Mouse (Mus musculus) embryonic stem cell, embryonic (primary cell): Measurements from ENCODE around the gene Cmbl.

Experiments
- CTCF ChIA-PET, 4 experiments: fragments of 300-600 bp in 2 of 4; fragments of 350-600 bp in 2 of 4; sonication (Branson Sonifier 250); formaldehyde crosslinking; loops; one replicate each; lab custom pipeline; 2022; ENCODE audit warnings: inconsistent platforms in 2 of 4; lab: Charles Lee
- POLR2A ChIA-PET, 4 experiments: fragments of 300-600 bp in 2 of 4; fragments of 350-600 bp in 2 of 4; sonication (Branson Sonifier 250); formaldehyde crosslinking; loops; one replicate each; lab custom pipeline; 2022; ENCODE audit warnings: antibody characterized with exemption in 4 of 4, inconsistent platforms in 1 of 4; lab: Charles Lee

The Cmbl gene

DNA sequence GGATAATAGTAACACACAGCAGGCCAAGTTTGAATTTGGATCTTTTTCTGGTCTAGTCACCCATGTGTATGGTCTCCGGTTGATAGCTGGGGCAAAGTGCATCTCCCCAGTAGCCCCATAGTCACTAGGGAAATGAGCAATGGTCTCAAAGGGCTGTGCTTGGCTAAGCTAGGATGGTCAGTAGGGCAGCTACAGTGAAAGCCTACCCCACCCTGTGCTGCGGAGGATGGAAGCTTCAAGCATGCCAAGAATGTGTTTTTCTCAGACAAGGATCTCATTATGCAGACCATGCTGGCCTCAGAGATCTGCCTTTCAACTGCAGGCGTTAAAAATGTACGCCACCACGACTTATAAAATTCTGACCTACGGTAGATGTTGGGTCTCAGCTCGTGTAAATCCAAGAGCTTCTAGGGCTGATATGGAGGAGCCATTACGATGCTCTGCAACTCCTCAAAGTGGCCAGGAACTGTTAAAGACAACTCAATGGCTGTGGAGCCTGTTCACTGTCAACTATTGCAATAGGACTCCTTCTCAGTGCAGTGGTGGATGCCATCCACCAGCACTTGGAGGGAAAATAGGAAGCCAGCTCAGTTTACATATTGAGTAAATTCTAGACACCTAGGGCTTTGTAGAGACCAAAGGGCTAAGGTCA, 23.9 kb downstream of the Cmbl start:
- CTCF ChIA-PET, result interaction anchor here in 1 of 4 experiments (0.6 kb wide), 1 partner anchor 21 kb away, joined by 3 read pairs; no protein-coding TSS in a partner anchor

DNA sequence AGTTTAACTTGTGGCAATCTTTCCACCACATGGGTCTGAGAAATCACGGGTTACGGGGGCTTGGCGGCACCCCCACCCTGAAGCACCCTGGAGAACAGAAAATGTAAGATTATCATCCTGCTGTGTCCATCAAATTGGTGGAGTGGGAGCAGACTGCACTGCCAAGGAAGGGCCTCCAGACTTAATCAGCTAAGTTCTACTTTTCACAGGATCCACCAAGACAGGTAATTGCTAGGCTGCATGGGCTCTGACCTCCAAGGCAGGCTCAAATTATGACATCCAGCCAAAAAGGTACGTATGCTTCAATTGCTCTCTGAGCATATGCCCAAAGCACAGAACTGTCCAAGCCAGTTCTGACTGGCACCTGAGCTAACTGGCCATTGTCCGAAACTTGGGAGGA, 25.0 kb downstream of the Cmbl start:
- CTCF ChIA-PET, result interaction anchor here in 1 of 4 experiments (0.5 kb wide), 1 partner anchor 172 kb away, joined by 3 read pairs; no protein-coding TSS in a partner anchor
- POLR2A ChIA-PET, result interaction anchor here (0.7 to 7.9 kb wide), 20 partner anchors 11 to 258 kb away, joined by 3 to 138 read pairs (median 5); partner anchors contain the start of genes Cct5 (in 4 of the 4), Fam173b (in 4 of the 4), Cmbl (in 1 of the 4) and March6 (in 1 of the 4)

More for the DNA sequence above, 23.9 kb downstream of the Cmbl start:
- POLR2A ChIA-PET, result interaction anchor here (0.7 to 7.9 kb wide), 31 partner anchors 8 to 528 kb away, joined by 3 to 138 read pairs (median 4); partner anchors contain the start of genes Cct5 (in 4 of the 4), Fam173b (in 4 of the 4), Cmbl (in 1 of the 4) and March6 (in 1 of the 4)

DNA sequence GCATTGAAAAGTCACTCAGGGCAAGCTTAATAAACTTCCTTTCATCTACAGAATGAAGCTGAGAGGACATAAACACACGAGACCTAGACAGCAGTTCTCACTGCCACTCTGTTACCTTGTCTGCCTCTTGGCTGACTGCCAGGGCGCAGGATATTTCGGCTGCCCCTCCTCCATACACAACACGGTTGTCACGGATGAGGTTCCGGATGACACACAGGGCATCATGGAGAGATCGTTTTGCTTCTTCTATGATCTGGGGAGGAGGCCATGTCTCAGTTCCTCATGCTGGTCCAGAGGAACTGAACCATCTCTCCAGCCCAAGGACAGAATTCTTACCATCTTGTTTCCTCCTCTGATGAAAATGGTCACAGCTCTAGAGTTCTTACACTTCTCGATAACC, 27.3 kb downstream of the Cmbl start:
- ChIA-PET CTCF (interaction anchor here in 1 of 4 experiments (0.6 kb wide), 1 partner anchor 272 kb away, joined by 3 read pairs; no protein-coding TSS in a partner anchor), POLR2A (interaction anchor here in 3 of 4 experiments (1.0 to 7.9 kb wide), 6 partner anchors 9 to 124 kb away, joined by 3 to 138 read pairs (median 4); partner anchors contain the start of genes Cct5 (in 3 of the 3) and Fam173b (in 3 of the 3))

DNA sequence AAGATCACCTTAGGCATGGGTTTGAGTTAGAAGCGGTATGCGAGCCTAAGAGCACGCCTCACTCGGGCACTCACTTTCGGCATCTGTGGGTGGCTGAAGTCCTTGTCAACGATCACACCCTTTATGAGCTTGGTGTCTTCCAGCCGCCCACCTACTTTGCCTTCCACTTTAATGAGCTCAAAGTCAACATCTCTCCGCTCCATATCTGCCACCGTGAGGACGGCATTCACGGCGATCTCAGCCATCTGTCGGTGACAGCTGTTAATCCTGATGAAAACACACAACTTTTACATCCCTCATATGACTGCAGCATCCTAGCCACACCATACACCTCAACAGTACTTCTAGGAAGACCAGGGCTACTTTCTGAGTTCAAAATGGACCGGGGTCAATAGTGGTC, 29.1 kb downstream of the Cmbl start:
- ChIA-PET CTCF (no interaction called here), POLR2A (interaction anchor here in 3 of 4 experiments (0.6 to 7.9 kb wide), 13 partner anchors 7 to 277 kb away, joined by 3 to 138 read pairs (median 4); partner anchors contain the start of genes Cct5 (in 3 of the 3), Fam173b (in 3 of the 3) and Ropn1l (in 1 of the 3))

DNA sequence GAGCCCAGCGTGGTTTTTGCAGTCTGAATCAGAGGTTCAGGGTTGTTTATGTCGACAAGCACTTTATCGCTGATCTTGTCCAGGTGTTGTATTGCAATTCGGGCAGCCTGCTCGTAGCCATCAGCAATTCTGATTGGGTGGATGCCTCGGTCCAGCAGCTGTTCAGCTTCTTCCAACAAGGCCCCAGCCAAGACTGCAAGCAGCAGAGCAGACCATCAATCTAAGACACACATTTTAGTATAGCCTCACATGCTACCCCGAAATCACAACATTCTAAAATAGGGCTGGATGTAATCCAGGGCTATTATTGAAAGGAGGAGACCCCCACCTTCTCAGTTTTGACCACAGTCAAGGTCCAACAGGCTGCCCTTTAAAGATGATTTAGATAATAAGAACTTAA, 30.5 kb downstream of the Cmbl start:
- CTCF ChIA-PET, result interaction anchor here in 1 of 4 experiments (0.8 kb wide), 1 partner anchor 34 kb away, joined by 5 read pairs; no protein-coding TSS in a partner anchor
- POLR2A ChIA-PET, result interaction anchor here in 1 of 4 experiments (4.4 kb wide), 1 partner anchor 33 kb away, joined by 13 read pairs; no protein-coding TSS in a partner anchor

DNA sequence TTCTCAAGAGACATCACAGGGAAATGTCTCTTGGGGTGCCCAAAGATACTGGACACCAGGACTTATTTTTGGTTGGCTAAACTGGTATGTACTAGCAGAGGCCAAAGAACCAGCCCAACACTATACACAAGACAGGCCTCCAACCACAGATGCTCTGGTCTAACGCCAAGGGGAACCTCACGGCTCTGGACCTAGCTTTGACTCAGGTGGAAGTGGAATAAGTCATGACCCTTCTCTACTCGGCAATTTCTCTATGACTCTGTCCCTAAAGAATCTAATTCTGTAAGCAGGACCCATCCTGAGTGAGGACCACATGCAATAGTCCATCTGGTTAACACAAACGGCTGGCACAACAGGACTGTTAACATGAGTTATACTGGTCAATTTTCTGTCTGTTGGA, 34.6 kb downstream of the Cmbl start:
- CTCF ChIA-PET, result no interaction called here
- POLR2A ChIA-PET, result interaction anchor here in 2 of 4 experiments (0.7 to 6.6 kb wide), 18 partner anchors 9 to 183 kb away, joined by 3 to 138 read pairs (median 10); partner anchors contain the start of genes Cmbl (in 1 of the 2) and Ropn1l (in 1 of the 2)

DNA sequence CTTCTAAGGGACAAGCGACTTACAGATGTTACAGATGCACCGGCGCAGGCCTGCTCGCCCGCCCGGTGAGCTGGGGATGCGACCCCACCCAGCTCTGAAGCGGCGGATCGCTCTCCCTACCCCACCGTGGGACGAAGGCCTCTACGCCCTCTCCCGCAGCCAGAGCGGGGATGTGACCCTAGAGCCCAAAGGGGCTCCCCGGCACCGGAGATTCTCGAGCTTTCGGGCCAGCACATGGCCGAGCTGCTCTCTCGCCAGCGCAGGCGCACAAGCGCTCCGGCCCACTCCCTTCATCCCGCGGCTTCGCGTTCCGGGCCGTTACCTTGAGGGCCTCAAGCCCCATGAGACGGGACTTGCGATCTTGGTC, 36.1 kb downstream of the Cmbl start:
- CTCF ChIA-PET, result interaction anchor here in 1 of 4 experiments (1.3 kb wide), 1 partner anchor 292 kb away, joined by 6 read pairs; no protein-coding TSS in a partner anchor
- POLR2A ChIA-PET, result interaction anchor here (0.6 to 6.6 kb wide), 90 partner anchors 8 to 951 kb away, joined by 3 to 138 read pairs (median 4); partner anchors contain the start of genes Ropn1l (in 2 of the 4), Sema5a (in 2 of the 4), Cmbl (in 1 of the 4) and Dap (in 1 of the 4)

DNA sequence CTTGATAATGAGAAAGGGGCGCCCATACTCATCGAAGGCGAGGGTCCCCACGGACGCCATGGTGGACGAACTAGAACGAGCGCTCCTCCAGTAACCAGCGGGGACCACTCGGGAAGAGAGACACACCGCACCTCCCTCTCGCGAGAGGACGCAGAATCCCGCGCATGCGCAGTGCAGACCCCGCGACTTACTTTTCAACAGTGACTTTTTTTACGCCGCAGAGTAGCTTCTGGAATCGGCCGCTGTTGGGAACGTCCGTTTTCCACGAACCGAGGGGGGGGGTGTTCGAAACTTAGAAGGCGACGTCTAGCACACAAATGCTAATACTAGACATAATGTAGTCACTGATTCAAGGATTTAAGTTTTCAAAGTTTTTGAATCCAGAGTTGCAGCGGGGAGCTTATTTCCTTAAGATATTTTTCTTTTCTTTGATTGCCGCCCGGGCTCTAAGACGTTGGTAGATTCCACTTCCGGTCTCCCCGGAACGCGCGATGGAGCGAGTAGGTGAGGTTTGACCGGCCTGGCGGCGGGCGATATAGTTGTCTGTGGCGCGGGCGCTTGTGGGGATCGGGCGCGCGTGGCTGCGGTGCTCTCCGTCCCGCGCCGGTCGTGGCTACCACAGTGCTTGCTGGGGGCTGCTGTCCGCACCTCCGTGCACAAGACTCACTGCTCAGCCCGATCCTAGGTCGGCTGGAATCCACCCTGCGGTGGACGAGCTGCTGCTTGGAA, 36.6 kb downstream of the Cmbl start, which contains the start of the genes Cct5 and Fam173b:
Cct5 (minus strand) TSS at position 159 of the 729 bp plus-strand sequence.
Fam173b (plus strand) TSS at position 207 of the 729 bp plus-strand sequence.
- ChIA-PET POLR2A (interaction anchor here (0.6 to 6.6 kb wide), 100 partner anchors 8 to 952 kb away, joined by 3 to 138 read pairs (median 4); partner anchors contain the start of genes Ropn1l (in 2 of the 4), Sema5a (in 2 of the 4), Cmbl (in 1 of the 4) and Dap (in 1 of the 4)), CTCF (interaction anchor here in 2 of 4 experiments (0.7 to 1.3 kb wide), 3 partner anchors 187 to 293 kb away, joined by 3 to 6 read pairs (median 3); no protein-coding TSS in a partner anchor)

DNA sequence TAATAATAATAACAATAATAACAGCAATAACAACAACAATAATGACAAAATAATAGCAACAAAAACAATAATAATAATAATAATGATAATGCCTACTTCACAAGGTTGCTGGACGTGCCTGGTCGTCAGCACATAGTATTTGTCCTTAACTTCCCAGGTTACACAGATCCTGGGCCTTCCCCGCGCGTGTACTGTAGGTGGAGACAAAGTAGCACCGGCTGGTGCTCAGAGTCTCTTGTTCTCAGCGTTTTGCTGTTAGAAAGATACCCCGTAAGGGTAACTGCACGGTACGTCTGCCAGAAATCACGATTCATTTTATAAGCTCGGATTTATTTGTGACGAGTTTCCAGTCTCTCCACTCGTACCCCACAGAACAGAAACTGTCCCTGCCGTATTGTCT, 37.2 kb downstream of the Cmbl start:
- POLR2A ChIA-PET, result interaction anchor here (0.6 to 6.6 kb wide), 64 partner anchors 8 to 952 kb away, joined by 3 to 138 read pairs (median 6); partner anchors contain the start of genes Ropn1l (in 2 of the 4), Cmbl (in 1 of the 4), Dap (in 1 of the 4) and Sema5a (in 1 of the 4)
- CTCF ChIA-PET, result interaction anchor here in 1 of 4 experiments (0.7 to 1.2 kb wide), 2 partner anchors 187 to 293 kb away, joined by 3 read pairs; no protein-coding TSS in a partner anchor

DNA sequence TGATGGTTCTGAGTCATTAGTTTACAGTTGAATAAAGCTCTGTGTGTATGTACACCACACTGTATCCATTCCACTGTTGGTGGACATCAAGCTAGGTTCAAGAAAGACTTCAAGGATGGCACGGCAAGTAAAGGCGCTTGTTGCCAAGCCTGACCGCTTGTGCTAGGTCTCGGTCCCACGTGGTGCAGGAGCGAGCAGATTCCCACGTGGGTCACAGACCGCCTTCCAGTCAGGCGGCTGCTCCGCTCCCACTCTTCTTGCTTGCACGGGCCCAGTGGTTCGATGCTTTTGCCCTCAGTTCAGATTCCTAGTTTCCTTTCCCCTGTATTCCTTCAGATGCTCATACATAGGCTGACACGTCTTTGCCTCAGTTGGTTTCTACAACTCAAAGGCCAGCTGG, 37.9 kb downstream of the Cmbl start:
- ChIA-PET CTCF (no interaction called here), POLR2A (interaction anchor here in 3 of 4 experiments (0.6 to 6.6 kb wide), 19 partner anchors 12 to 293 kb away, joined by 3 to 138 read pairs (median 7); partner anchors contain the start of genes Cmbl (in 1 of the 3) and Ropn1l (in 1 of the 3))

DNA sequence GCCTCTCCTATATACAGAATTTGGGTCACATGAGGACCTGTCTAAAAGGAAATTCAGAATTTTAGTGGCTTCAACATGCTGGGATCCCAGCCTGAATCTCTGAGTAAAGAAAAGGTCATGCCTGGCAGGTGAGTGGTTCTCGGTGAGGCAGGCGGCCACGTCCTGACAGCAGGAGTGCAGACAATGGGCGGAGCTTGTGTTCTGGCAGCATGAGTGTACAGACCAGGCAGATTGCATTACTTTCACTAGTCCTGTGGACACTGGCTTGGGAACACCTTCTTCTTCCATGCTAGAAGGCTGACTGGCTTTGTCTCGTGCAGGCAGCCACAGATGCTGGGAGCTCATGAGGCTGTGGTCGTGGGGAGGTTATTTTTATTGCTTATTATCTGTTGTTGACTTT, 41.6 kb downstream of the Cmbl start:
- POLR2A ChIA-PET, result interaction anchor here in 1 of 4 experiments (0.5 to 0.7 kb wide), 3 partner anchors 11 to 594 kb away, joined by 4 to 5 read pairs (median 4); no protein-coding TSS in a partner anchor

DNA sequence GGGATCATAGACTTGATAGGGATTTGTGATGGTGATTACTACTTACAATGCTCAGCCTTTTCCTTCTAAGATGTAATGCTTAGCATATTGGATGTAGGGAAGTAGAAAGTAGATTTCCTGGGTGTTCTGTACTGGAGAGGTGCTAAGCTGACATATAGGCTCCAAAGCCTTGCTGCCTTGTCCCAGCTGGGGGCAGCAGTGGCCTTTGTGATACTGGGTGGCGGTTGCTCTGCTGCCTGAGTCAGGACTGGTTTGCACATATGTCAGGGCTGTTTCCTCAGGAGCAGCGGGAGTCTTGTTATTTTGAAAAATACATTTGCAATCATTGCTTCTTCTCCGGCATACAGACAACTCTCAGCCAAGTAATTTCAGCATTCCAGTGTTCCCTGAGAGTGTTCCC, 45.8 kb downstream of the Cmbl start:
- ChIA-PET CTCF (no interaction called here), POLR2A (interaction anchor here in 2 of 4 experiments (1.1 to 2.8 kb wide), 3 partner anchors 9 to 21 kb away, joined by 4 to 10 read pairs (median 7); partner anchors contain the start of genes Cct5 (in 2 of the 2) and Fam173b (in 2 of the 2))

More for the DNA sequence above, 41.6 kb downstream of the Cmbl start:
- CTCF ChIA-PET, result no interaction called here

DNA sequence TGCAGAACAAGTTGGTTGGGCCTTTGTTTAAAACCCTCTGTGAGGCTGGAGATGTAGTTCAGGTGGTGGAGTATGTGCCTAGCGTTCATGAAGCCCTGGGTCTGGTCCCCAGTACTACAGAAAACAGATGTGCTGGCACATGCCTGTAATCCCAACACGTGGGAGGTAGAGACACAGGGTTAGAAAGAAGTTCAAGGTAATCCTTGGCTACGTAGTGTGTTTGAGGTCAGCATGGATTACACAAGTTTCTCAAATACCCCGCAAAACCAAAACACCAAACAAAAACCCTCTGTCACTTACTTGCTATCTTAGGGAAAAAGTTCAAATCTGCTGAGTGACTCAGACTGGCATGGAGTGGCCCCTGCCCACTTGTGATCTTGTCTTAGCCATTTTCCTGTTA, 46.8 kb downstream of the Cmbl start:
- ChIA-PET POLR2A (interaction anchor here in 2 of 4 experiments (0.5 to 2.8 kb wide), 4 partner anchors 10 to 158 kb away, joined by 3 to 10 read pairs (median 6); partner anchors contain the start of genes Cct5 (in 2 of the 2) and Fam173b (in 2 of the 2)), CTCF (no interaction called here)

DNA sequence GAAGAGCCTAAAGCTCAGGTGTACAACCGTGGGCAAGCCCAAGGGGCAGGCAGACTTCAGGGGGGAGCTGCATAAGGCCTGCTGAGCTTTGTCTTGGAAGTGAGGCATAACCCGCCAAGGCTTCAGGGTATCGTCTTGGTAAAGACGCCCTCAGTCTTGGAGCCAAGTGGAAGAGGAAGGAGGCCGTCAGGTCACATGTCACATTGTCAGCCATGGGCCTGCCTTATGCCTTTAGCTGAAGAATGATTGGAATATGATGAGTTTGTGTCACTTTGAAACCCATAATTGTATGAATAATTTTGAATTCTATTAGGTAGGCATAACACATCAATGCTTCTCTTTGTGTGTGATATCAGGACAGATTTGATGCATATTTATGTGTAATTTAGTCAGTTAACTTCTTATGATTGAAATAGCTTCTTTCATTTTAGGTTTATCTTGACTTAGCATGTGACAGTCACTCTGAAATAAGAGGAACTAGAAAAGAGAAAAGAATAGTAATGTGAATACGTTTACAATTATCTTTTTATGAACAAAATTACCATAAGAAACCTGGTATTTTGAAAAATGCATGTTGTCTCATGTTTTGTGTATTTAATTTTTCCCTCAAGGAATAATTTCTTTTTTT, 48.8 kb downstream of the Cmbl start:
- ChIA-PET CTCF (no interaction called here), POLR2A (interaction anchor here in 2 of 4 experiments (1.0 to 5.4 kb wide), 4 partner anchors 11 to 20 kb away, joined by 3 to 34 read pairs (median 4); partner anchors contain the start of genes Cct5 (in 2 of the 2) and Fam173b (in 2 of the 2))

DNA sequence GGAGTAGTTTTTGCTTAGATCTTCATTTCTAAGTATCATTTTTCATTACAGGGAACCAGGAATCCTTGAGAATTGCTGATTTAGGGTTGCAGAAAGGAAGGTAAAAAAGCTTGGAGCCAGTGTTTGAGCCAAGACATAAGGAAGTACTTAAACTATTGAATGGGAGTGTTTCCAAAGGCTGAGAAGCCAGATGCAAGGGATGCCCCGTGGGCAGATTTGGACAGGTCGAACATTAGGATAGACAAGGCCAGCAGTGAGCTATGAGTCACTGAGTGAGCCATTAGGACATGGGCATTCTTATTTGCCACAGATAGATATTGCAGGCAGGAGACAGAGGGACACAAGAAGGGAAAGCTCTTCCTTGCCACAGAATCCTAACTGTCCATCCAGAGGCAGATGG, 49.5 kb downstream of the Cmbl start:
- POLR2A ChIA-PET, result interaction anchor here in 3 of 4 experiments (1.0 to 5.4 kb wide), 6 partner anchors 11 to 20 kb away, joined by 3 to 34 read pairs (median 4); partner anchors contain the start of genes Cct5 (in 3 of the 3) and Fam173b (in 3 of the 3)
- CTCF ChIA-PET, result no interaction called here

DNA sequence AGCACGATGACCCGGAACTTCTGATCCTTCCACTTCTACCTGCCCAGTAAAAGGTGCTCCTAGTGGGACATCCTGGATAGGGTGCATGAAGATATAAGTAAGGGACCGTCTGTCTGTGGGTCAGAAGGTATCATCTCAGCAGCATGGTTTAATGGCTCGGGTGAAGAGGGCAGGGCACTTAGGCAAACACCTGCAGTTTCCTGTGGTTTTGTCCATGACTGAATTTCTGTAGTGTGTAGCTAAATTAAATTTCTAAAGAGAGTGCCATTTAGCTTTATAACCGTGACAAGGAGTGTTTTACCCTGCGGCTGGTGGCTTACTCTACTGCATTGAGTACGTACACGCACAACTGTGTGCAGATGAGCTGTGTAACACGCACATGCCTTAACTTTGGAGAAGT, 52.1 kb downstream of the Cmbl start:
- CTCF ChIA-PET, result no interaction called here

More for the DNA sequence above, 52.1 kb downstream of the Cmbl start:
- POLR2A ChIA-PET, result interaction anchor here in 2 of 4 experiments (0.9 to 5.4 kb wide), 3 partner anchors 15 to 24 kb away, joined by 3 to 34 read pairs (median 9); partner anchors contain the start of genes Cct5 (in 2 of the 2) and Fam173b (in 2 of the 2)
